Mouse (Mus musculus) hindbrain, embryonic 13.5 days (tissue): ENCODE data around the gene Ube2r2. TPM values are rescaled to one million over a fixed set of nuclear protein-coding genes. Genes with fewer than 3 reads are reported as not detected.

ENCODE experiments used
- ATAC-seq: fragments of 200-750 bp; cut with Nextera tagmentation; 2 replicates; pipeline ENCODE4 v1.8.0; 2017; ENCODE audit warnings: moderate TSS enrichment; ENCODE audit not compliant: low FRiP score
- H3K27ac ChIP-seq: fragments of 300-500 bp; sonication (generic); 2 replicates; pipeline ENCODE4 v1.5.1; 2015; ENCODE audit warnings: inconsistent platforms, mild to moderate bottlenecking, moderate library complexity
- H3K27me3 ChIP-seq: fragments of 300-500 bp; sonication (generic); 2 replicates; pipeline ENCODE4 v1.6.1; 2015; ENCODE audit warnings: mild to moderate bottlenecking, inconsistent platforms
- H3K36me3 ChIP-seq: fragments of 300-500 bp; sonication (generic); 2 replicates; pipeline ENCODE4 v1.6.1; 2015; ENCODE audit warnings: mild to moderate bottlenecking, inconsistent platforms
- H3K4me1 ChIP-seq: fragments of 300-500 bp; sonication (generic); replicated peaks from 2 replicates; pipeline ENCODE4 v1.6.1; 2015; ENCODE audit warnings: inconsistent platforms
- H3K4me2 ChIP-seq: fragments of 300-500 bp; sonication (generic); 2 replicates; pipeline ENCODE4 v1.6.1; 2015; ENCODE audit warnings: inconsistent platforms, mild to moderate bottlenecking, moderate library complexity
- H3K4me3 ChIP-seq: fragments of 300-500 bp; sonication (generic); 2 replicates; pipeline ENCODE4 v1.5.1; 2015; ENCODE audit warnings: mild to moderate bottlenecking, inconsistent platforms
- H3K9ac ChIP-seq: fragments of 300-500 bp; sonication (generic); 2 replicates; pipeline ENCODE4 v1.6.1; 2015; ENCODE audit warnings: mild to moderate bottlenecking, inconsistent platforms
- H3K9me3 ChIP-seq: fragments of 300-500 bp; sonication (generic); 2 replicates; pipeline ENCODE4 v1.6.1; 2016; ENCODE audit warnings: inconsistent platforms
- WGBS: fragments of 180-500 bp; shearing (Covaris S2); methylation state at CpG from one replicate; pipeline ENCODE4 v1.1.7; 2015; 5-methylcytosine and 5-hydroxymethylcytosine counted together
- polyA plus RNA-seq: library from polyadenylated mRNA; unstranded; fragments of >200 nt; fragmentation: Nextera tagmentation; extraction: Ambion mirVana; gene quantifications from 2 replicates; pipeline ENCODE4 v1.2.1, GENCODE M21; 2015

Gene Ube2r2
- polyA plus RNA-seq, 1 experiment from 2014 or later = 71.3 TPM

- peaks cover 2% of the 10 kb centered on the region; the same call in 1 of the 2 replicates for H3K27me3 ChIP-seq
- peaks cover 6% of the 10 kb centered on the region for H3K4me1 ChIP-seq
- no peak overlapping the region for H3K27ac ChIP-seq
- no peak overlapping the region for H3K4me2 ChIP-seq
- H3K9me3 ChIP-seq = no peaks in the 10 kb centered on the region
- no peak for ATAC-seq
- WGBS = 87% methylated on average over 3 of the region's 3 CpGs
- H3K9ac ChIP-seq = no peak overlapping the region
- H3K36me3 ChIP-seq = no peaks in the 10 kb centered on the region
- H3K4me3 ChIP-seq = no peak overlapping the region
Measured at GRCm38 (mm10) chr4:41129836-41130235, 5.7 kb upstream of the Ube2r2 start.

DNA sequence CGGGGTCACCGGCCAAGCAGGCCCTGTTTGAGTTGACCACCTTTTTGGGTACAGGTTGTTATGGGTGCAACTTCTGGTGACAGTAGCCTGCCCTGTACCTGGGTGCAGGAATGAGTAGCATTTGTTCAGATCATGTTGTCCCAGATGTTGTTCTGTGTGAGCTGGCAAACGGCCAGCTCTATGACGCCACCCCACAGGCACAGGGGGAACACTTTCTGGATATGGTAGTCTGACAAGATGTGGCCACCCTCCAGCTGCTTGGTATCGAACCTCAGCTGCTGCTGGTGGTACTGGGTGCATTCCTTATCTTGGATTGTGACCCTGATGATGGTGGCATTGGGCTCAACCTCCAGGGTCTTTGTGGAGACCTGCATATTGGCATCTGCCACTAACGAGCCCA is 3.1 kb upstream of the Ube2r2 start:
- Histone ChIP-seq H3K4me1 (peaks cover 11% of the 10 kb centered on the region), H3K27me3 (peaks cover 2% of the 10 kb centered on the region; the same call in 1 of the 2 replicates), H3K4me2 (no peak overlapping the region), H3K9ac (no peak overlapping the region), H3K27ac (no peak overlapping the region), H3K36me3 (no peaks in the 10 kb centered on the region), H3K9me3 (no peaks in the 10 kb centered on the region), H3K4me3 (no peak overlapping the region)
- ATAC-seq = no peak
- 80% methylated on average over 6 of the region's 6 CpGs for WGBS

- ATAC-seq = no peak
- 83% methylated on average over 6 of the region's 6 CpGs for WGBS
- no peak overlapping the region for H3K4me2 ChIP-seq
- H3K27ac ChIP-seq = no peak overlapping the region
- no peaks in the 10 kb centered on the region for H3K27me3 ChIP-seq
- no peak overlapping the region for H3K9ac ChIP-seq
- peaks cover 3% of the 10 kb centered on the region; the same call in 1 of the 2 replicates for H3K36me3 ChIP-seq
- H3K4me1 ChIP-seq = peaks cover 20% of the 10 kb centered on the region
- H3K4me3 ChIP-seq = no peak overlapping the region
- H3K9me3 ChIP-seq = no peaks in the 10 kb centered on the region
Measured at GRCm38 (mm10) chr4:41133529-41134291, 1.8 kb upstream of the Ube2r2 start.

DNA sequence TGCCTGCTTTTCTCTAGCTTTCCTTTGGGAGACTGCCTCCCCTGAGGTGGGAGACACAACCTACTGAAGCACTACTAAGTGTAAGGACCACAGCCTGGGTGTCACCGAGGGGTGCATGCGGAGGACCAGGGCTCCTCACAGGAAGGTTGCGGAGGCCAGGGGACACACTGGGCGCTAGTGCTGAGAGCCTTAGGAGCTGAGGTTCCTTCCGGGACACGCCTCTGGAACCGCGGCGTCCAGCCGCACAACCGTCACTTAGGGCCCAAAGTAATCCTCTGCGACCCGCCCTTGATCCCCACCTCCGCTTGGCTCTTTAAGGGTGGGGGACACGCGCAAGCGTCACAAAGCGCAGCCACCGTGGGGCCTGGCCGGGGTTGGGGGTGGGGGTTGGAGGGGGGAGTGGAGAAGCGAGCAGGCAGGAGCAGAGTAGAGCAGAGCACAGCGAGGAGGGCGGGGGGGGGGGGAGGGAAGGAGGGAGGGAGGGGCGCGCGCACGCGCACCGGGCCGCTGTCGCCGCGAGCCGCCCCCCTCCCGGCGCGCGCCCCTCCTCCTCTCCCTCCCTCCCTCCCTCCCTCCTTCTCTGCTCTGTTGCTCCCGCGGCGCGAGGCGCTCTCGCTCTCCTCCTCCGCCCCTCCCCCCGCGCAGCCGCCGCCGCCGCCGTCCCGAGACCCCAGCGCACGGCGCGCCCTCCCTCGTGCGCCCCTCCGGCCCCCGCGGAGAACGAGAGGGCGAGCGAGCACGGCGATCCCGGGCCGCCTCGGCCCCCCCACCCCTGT is 420 bp upstream of the Ube2r2 start:
- peak overlapping the region; percentile 79 for H3K4me2 ChIP-seq
- H3K9me3 ChIP-seq = no peaks in the 10 kb centered on the region
- peak overlapping the region; percentile 96 for H3K4me3 ChIP-seq

GRCm38 (mm10) chr4:41136454-41136805 is 887 bp downstream of the Ube2r2 start:
- ATAC-seq = peak; percentile 23
- Histone ChIP-seq H3K27me3 (no peaks in the 10 kb centered on the region), H3K4me2 (peak overlapping the region; percentile 79), H3K9ac (peak overlapping the region; percentile 99), H3K27ac (peak overlapping the region; percentile 100), H3K4me1 (peaks cover 27% of the 10 kb centered on the region), H3K9me3 (no peaks in the 10 kb centered on the region), H3K36me3 (peaks cover 18% of the 10 kb centered on the region), H3K4me3 (peak overlapping the region; percentile 96)
- 0% methylated on average over 4 of the region's 4 CpGs for WGBS

More for the DNA sequence above, 420 bp upstream of the Ube2r2 start:
- WGBS = 0% methylated on average over 24 of the region's 70 CpGs
- H3K9ac ChIP-seq = peak overlapping the region; percentile 99
- peak overlapping the region; percentile 100 for H3K27ac ChIP-seq
- peak; percentile 96 for ATAC-seq
- no peaks in the 10 kb centered on the region for H3K27me3 ChIP-seq
- H3K4me1 ChIP-seq = peaks cover 27% of the 10 kb centered on the region
- peaks cover 7% of the 10 kb centered on the region; the same call in 1 of the 2 replicates for H3K36me3 ChIP-seq

DNA sequence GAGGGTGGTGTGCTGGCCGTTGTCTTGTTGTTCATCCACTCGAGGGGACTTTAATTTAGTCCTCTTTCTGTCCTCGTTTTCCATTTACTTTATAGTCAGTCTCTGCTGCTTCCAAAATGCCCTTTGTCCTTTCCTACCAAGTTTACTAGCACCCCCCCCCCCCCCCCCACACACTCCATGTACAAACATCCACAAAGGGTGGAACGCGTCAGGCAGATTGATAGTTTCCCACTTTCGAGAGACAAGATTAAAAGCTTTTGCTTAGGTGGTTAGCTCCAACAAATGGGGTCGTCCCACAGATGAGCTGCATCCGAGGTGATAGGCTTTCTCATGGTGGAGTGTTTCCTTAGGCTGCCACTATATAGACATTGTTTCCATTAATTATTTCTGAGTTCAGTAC is 1.3 kb downstream of the Ube2r2 start:
- Histone ChIP-seq H3K4me1 (peaks cover 27% of the 10 kb centered on the region), H3K9ac (peak overlapping the region; percentile 99), H3K27ac (peak overlapping the region; percentile 100), H3K9me3 (no peaks in the 10 kb centered on the region), H3K27me3 (no peaks in the 10 kb centered on the region), H3K36me3 (peaks cover 19% of the 10 kb centered on the region), H3K4me2 (peak overlapping the region; percentile 79), H3K4me3 (peak overlapping the region; percentile 96)
- no peak for ATAC-seq
- under 1% methylated on average over 8 of the region's 8 CpGs for WGBS

DNA sequence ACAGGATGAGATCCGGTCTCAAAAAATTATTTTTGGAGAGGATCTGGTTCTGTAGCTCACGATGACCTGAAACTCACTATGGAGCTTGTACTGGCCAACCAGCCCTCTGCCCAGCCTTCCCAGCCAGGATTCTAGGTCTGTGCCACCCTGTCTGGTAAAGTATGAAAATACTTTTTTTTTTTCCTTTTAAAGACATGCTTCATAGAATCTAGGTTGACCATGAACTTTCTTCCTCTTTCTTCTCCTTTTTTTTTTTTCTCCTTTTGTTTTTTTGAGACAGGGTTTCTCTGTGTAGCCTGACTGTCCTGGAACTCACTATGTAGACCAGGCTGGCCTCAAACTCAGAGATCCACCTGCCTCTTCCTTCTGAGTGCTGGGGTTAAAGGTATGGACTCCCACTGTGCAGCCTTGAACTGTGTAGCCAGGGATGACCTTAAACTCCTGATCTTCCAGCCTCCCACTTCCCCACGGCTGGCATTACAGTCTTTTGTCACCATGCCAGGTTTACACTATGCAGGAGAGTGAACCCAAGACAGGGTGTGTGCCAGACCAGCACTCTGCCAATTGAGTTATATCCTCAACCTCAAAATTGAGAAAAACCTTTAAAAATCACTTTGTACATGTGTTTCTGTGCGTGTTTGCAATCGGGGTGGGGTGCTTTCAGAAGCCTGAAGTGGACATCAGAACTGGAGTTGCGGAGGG is 4.8 kb downstream of the Ube2r2 start:
- H3K27me3 ChIP-seq = no peaks in the 10 kb centered on the region
- H3K4me2 ChIP-seq = no peak overlapping the region
- H3K4me1 ChIP-seq = peaks cover 29% of the 10 kb centered on the region
- H3K27ac ChIP-seq = no peak overlapping the region
- no peak overlapping the region for H3K4me3 ChIP-seq
- H3K9me3 ChIP-seq = no peaks in the 10 kb centered on the region
- WGBS = 91% methylated on average over 6 of the region's 6 CpGs
- peaks cover 19% of the 10 kb centered on the region for H3K36me3 ChIP-seq
- ATAC-seq = no peak
- H3K9ac ChIP-seq = no peak overlapping the region

DNA sequence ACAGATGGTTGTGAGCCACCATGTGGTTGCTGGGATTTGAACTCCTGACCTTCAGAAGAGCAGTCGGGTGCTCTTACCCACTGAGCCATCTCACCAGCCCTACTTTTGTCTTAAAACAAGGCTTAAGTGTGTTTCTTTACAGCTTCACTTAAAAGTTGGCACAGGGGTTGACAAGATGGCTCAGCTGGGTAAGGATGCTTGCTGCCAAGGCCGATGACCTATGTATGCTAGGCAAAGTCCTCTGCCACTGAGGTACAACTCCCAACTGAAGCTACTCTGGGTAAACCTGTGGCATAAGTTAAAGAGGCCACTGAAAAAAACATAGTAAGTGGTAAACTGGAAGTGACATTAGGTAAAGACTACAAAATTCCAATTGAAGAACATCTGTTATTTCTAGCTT is 7.1 kb downstream of the Ube2r2 start:
- H3K36me3 ChIP-seq = peaks cover 19% of the 10 kb centered on the region
- H3K4me2 ChIP-seq = no peak overlapping the region
- H3K27me3 ChIP-seq = no peaks in the 10 kb centered on the region
- 93% methylated on average over 2 of the region's 2 CpGs for WGBS
- ATAC-seq = no peak
- no peaks in the 10 kb centered on the region for H3K9me3 ChIP-seq
- H3K9ac ChIP-seq = no peak overlapping the region
- H3K4me3 ChIP-seq = no peak overlapping the region
- no peak overlapping the region for H3K27ac ChIP-seq
- peaks cover 33% of the 10 kb centered on the region for H3K4me1 ChIP-seq

- ATAC-seq = no peak
- Histone ChIP-seq H3K36me3 (no peaks in the 10 kb centered on the region), H3K9me3 (no peaks in the 10 kb centered on the region), H3K9ac (no peak overlapping the region), H3K27ac (no peak overlapping the region), H3K4me3 (no peak overlapping the region), H3K27me3 (no peaks in the 10 kb centered on the region), H3K4me1 (peaks cover 8% of the 10 kb centered on the region; the same call in 1 of the 2 replicates), H3K4me2 (no peak overlapping the region)
- WGBS = 79% methylated on average over 3 of the region's 3 CpGs
Measured at GRCm38 (mm10) chr4:41149891-41150290, 14.3 kb downstream of the Ube2r2 start.

- 95% methylated on average over 7 of the region's 7 CpGs for WGBS
- H3K4me3 ChIP-seq = no peak overlapping the region
- no peak for ATAC-seq
Measured at GRCm38 (mm10) chr4:41151186-41151585, 15.6 kb downstream of the Ube2r2 start.

DNA sequence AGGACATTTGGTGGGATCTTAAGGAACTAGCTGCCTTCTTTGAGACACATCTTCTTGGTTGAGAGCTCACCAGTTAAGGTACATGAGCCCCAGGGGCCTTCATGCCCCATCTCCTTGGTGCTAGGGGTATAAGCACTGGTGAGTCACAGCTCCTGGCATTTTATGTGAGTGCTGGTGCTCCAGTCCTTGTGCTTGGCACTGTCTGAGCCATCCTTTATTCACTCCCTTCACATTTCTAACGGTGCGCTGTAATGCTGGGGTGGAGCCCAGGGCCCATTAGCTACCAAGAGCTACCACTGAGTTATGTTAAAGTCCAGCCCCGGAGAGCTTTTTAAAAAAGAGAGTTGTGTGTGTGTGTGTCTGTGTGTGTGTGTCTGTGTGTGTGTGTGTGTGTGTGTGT is 17.6 kb downstream of the Ube2r2 start:
- 87% methylated on average over 3 of the region's 3 CpGs for WGBS
- no peaks in the 10 kb centered on the region for H3K4me1 ChIP-seq

More at GRCm38 (mm10) chr4:41151186-41151585, 15.6 kb downstream of the Ube2r2 start:
- no peak overlapping the region for H3K4me2 ChIP-seq
- H3K4me1 ChIP-seq = peaks cover 8% of the 10 kb centered on the region; the same call in 1 of the 2 replicates
- no peak overlapping the region for H3K27ac ChIP-seq
- no peaks in the 10 kb centered on the region for H3K36me3 ChIP-seq
- H3K9ac ChIP-seq = no peak overlapping the region
- no peaks in the 10 kb centered on the region for H3K9me3 ChIP-seq
- no peaks in the 10 kb centered on the region for H3K27me3 ChIP-seq

DNA sequence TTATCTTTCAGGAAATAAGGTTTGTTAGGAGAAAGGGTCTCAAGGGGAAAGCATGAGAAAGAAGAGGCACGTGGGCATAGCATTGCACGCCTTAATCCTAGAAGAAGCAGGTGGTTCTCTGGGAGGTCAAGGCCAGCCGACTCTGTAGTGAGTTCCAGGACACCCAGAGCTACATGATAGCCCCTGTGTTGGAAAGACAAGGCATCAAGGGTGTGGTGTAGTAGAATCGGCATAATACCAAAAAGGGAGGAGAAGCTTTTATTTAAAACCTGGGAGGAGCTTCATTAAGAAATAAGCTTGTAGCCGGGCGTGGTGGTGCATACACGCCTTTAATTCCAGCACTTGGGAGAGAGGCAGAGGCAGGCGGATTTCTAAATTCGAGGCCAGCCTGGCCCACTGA is 21.4 kb downstream of the Ube2r2 start:
- Histone ChIP-seq H3K36me3 (no peaks in the 10 kb centered on the region), H3K4me3 (no peak overlapping the region), H3K9me3 (no peaks in the 10 kb centered on the region), H3K27ac (no peak overlapping the region), H3K4me2 (no peak overlapping the region), H3K4me1 (no peaks in the 10 kb centered on the region), H3K27me3 (no peaks in the 10 kb centered on the region), H3K9ac (no peak overlapping the region)
- 92% methylated on average over 9 of the region's 9 CpGs for WGBS
- no peak for ATAC-seq

More for the DNA sequence above, 17.6 kb downstream of the Ube2r2 start:
- Histone ChIP-seq H3K36me3 (no peaks in the 10 kb centered on the region), H3K27ac (no peak overlapping the region), H3K4me2 (no peak overlapping the region), H3K9me3 (no peaks in the 10 kb centered on the region), H3K9ac (no peak overlapping the region), H3K4me3 (no peak overlapping the region), H3K27me3 (no peaks in the 10 kb centered on the region)
- ATAC-seq = no peak
